Mouse (Mus musculus) forebrain, embryonic 14.5 days (tissue): Measurements from ENCODE around the gene Tsga10ip. TPM values are rescaled to one million over a fixed set of nuclear protein-coding genes. Genes with fewer than 3 reads are reported as not detected.

Experiments used
- ATAC-seq: fragments of 200-750 bp; cut with Nextera tagmentation; 2 replicates; pipeline ENCODE4 v1.8.0; 2017; ENCODE audit warnings: mild to moderate bottlenecking, moderate library complexity
- DNase-seq: peaks from one replicate; pipeline ENCODE4 v3.0.0-alpha.2; 2015; ENCODE audit warnings: low spot score
- H3K27ac ChIP-seq: fragments of 300-500 bp; sonication (generic); 2 replicates; pipeline ENCODE4 v1.5.1; 2014; ENCODE audit warnings: low read depth, mild to moderate bottlenecking, control low read depth, low read length, moderate library complexity
- H3K27me3 ChIP-seq: fragments of 300-500 bp; sonication (generic); replicated peaks from 2 replicates; pipeline ENCODE4 v1.6.1; 2014; ENCODE audit warnings: low read length, control low read depth, mixed read lengths; ENCODE audit not compliant: control insufficient read depth, insufficient read depth
- H3K36me3 ChIP-seq: fragments of 300-500 bp; sonication (generic); 2 replicates; pipeline ENCODE4 v1.6.1; 2014; ENCODE audit warnings: low read length, control low read depth; ENCODE audit not compliant: control insufficient read depth, insufficient read depth
- H3K4me1 ChIP-seq: fragments of 300-500 bp; sonication (generic); 2 replicates; pipeline ENCODE4 v1.6.1; 2014; ENCODE audit warnings: antibody characterized with exemption, low read length, control low read depth; ENCODE audit not compliant: control insufficient read depth, insufficient read depth
- H3K4me2 ChIP-seq: fragments of 300-500 bp; sonication (generic); 2 replicates; pipeline ENCODE4 v1.6.1; 2014; ENCODE audit warnings: mild to moderate bottlenecking, control low read depth, low read length
- H3K4me3 ChIP-seq: fragments of 300-500 bp; sonication (generic); 2 replicates; pipeline ENCODE4 v1.5.1; 2014; ENCODE audit warnings: low read depth, low read length, control low read depth
- H3K9ac ChIP-seq: fragments of 300-500 bp; sonication (generic); 2 replicates; pipeline ENCODE4 v1.6.1; 2014; ENCODE audit warnings: mild to moderate bottlenecking, low read length, control low read depth, moderate library complexity
- H3K9me3 ChIP-seq: fragments of 300-500 bp; sonication (generic); replicated peaks from 2 replicates; pipeline ENCODE4 v1.6.1; 2016; ENCODE audit warnings: low read length, control low read depth, mixed read lengths; ENCODE audit not compliant: control insufficient read depth
- WGBS: fragments of 180-500 bp; shearing (Covaris S2); extraction: QIAGEN DNeasy Blood & Tissue Kit; methylation state at CpG from one replicate; pipeline ENCODE4 v1.1.7; 2014; 5-methylcytosine and 5-hydroxymethylcytosine counted together
- polyA plus RNA-seq: library from polyadenylated mRNA; unstranded; fragments of >200 nt; fragmentation: Nextera tagmentation; extraction: Ambion mirVana; gene quantifications from 2 replicates; pipeline ENCODE4 v1.2.1, GENCODE M21; 2014

Gene Tsga10ip
- not detected in 2 replicates for polyA plus RNA-seq

DNA sequence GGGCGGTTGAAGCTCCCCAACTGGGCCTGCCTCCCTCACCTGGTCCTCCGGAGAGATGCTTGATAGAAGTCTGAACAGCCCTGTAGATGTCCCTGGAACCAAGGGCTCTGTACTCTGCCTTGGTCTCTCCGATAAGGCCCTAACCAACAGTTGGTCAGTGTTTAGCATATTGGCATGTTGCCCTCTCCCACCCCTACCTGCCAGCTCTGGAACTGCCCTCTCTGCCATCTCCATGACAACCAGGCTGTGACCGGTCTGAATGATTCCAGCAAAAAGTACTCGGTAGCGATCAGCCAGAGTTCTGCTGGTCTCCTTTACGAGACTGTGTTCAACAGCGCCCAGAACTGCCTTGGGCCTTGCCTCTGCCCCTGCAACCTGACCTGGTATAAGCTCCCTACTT lies at the start of gene Tsga10ip:
Gene Tsga10ip, minus strand, starts transcription at position 234 of the 400 bp plus-strand sequence.
- no peaks in the 10 kb centered on the region for H3K27me3 ChIP-seq
- no peaks in the 10 kb centered on the region for H3K9me3 ChIP-seq
- H3K9ac ChIP-seq = no peak within 1 kb of the TSS
- no peak for DNase-seq
- no peak for ATAC-seq
- no peaks in the 10 kb centered on the region; the same call in 1 of the 2 replicates for H3K4me1 ChIP-seq
- no peak within 1 kb of the TSS for H3K27ac ChIP-seq
- 84% methylated on average over 8 of the region's 8 CpGs for WGBS
- no peaks in the 10 kb centered on the region for H3K36me3 ChIP-seq
- no peak within 1 kb of the TSS for H3K4me3 ChIP-seq
- no peak within 1 kb of the TSS for H3K4me2 ChIP-seq

DNA sequence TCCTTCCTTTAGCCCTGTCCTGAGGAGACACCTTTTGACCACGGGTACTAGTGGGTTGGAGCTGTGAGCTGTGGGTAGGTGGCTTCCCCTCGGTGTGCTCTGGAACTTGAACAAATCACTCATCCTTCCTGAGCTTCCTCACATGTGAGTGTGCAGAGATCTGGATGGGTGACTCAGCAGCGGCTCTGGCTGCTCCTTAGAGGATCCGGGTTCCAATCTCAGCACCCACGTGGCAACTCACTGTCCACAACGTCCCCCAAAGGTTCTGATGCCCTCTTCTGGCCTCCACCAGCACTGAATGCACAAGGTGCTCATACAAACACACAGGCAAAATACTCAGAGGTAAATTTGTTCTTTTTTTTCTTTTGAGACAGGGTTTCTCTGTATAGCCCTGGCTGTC lies 49.4 kb upstream of the Tsga10ip start:
- H3K9me3 ChIP-seq = no peaks in the 10 kb centered on the region
- ATAC-seq = no peak
- 73% methylated on average over 6 of the region's 6 CpGs for WGBS
- H3K4me1 ChIP-seq = peaks cover 17% of the 10 kb centered on the region
- H3K4me2 ChIP-seq = no peak overlapping the region
- peaks cover 27% of the 10 kb centered on the region for H3K27me3 ChIP-seq
- H3K9ac ChIP-seq = no peak overlapping the region
- no peak overlapping the region for H3K4me3 ChIP-seq
- H3K27ac ChIP-seq = no peak overlapping the region
- peaks cover 3% of the 10 kb centered on the region; the same call in 1 of the 2 replicates for H3K36me3 ChIP-seq
- no peak for DNase-seq

DNA sequence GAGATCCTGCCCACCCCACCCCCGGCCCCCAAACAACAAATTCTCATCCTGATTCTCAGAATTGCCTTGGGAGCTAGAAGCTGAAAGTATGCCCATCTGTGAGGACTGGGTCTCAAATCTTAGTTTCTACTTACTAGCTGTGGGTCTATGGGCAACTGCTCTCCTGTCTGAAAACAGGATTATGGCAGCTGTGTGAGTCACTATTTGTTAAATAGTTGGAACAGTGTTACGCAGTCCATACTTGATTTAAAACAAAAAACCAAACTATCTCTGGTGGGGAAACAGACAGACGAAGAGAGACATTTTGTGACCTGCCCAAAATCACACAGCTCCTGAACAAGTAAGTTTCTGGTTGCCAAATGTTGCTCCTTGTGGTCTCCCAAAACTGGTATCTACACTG lies 47.3 kb upstream of the Tsga10ip start:
- peaks cover 34% of the 10 kb centered on the region for H3K27me3 ChIP-seq
- H3K9ac ChIP-seq = no peak overlapping the region
- H3K4me2 ChIP-seq = no peak overlapping the region
- H3K36me3 ChIP-seq = peaks cover 3% of the 10 kb centered on the region; the same call in 1 of the 2 replicates
- no peak for ATAC-seq
- H3K27ac ChIP-seq = no peak overlapping the region
- H3K4me3 ChIP-seq = no peak overlapping the region
- H3K4me1 ChIP-seq = peaks cover 2% of the 10 kb centered on the region; the same call in 1 of the 2 replicates
- no peak for DNase-seq
- no peaks in the 10 kb centered on the region for H3K9me3 ChIP-seq
- 87% methylated on average over 3 of the region's 3 CpGs for WGBS

- Histone ChIP-seq H3K27me3 (peaks cover 34% of the 10 kb centered on the region), H3K4me2 (peak overlapping the region; percentile 94), H3K9ac (peak overlapping the region; percentile 58; the same call in 1 of the 2 replicates), H3K27ac (no peak overlapping the region), H3K36me3 (no peaks in the 10 kb centered on the region), H3K4me1 (peaks cover 2% of the 10 kb centered on the region; the same call in 1 of the 2 replicates), H3K4me3 (peak overlapping the region; percentile 48; the same call in 1 of the 2 replicates), H3K9me3 (no peaks in the 10 kb centered on the region)
- no peak for ATAC-seq
- 6% methylated on average over 36 of the region's 36 CpGs for WGBS
- DNase-seq = no peak
These were observed 46.2 kb upstream of the Tsga10ip start for GRCm38 (mm10) chr19:5448354-5449150.

- H3K4me3 ChIP-seq = peak within 1 kb of the TSS; percentile 48
- peaks cover 2% of the 10 kb centered on the region; the same call in 1 of the 2 replicates for H3K4me1 ChIP-seq
- peak; percentile 67 for DNase-seq
- ATAC-seq = peak; percentile 75
- H3K27ac ChIP-seq = no peak within 1 kb of the TSS
- H3K9me3 ChIP-seq = no peaks in the 10 kb centered on the region
- WGBS = under 1% methylated on average over 70 of the region's 70 CpGs
- no peaks in the 10 kb centered on the region for H3K36me3 ChIP-seq
- peaks cover 34% of the 10 kb centered on the region for H3K27me3 ChIP-seq
- H3K9ac ChIP-seq = peak within 1 kb of the TSS; percentile 58
- H3K4me2 ChIP-seq = peak within 1 kb of the TSS; percentile 94
These were observed 45.4 kb upstream of the Tsga10ip start, which contains the start of gene Fosl1 for GRCm38 (mm10) chr19:5447515-5448353. Fosl1 (plus strand) TSS chr19:5447547.

DNA sequence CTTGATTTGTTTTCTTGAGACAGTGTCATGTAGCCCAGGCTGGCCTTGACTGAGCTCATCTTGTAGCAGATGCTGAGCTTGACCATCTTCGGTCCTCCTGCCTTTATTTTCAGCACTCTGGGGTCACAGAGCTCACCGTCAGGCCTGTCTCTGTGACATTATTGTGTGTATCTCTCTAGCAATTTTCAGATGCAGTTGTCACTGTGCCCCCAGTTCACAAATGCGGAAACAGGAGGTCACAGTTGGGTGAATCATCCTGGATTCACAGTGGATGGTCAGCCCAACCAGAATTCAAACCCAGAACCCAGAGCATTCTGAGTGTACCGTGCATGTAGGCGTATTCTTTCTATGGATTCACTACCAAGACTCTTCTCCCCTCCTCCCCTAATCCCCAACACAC lies 43.4 kb upstream of the Tsga10ip start:
- 86% methylated on average over 5 of the region's 5 CpGs for WGBS
- no peak for ATAC-seq
- no peak for DNase-seq
- H3K27me3 ChIP-seq = peaks cover 34% of the 10 kb centered on the region
- no peak overlapping the region for H3K9ac ChIP-seq
- H3K9me3 ChIP-seq = no peaks in the 10 kb centered on the region
- H3K27ac ChIP-seq = no peak overlapping the region
- H3K4me3 ChIP-seq = no peak overlapping the region
- no peaks in the 10 kb centered on the region for H3K36me3 ChIP-seq
- peaks cover 2% of the 10 kb centered on the region; the same call in 1 of the 2 replicates for H3K4me1 ChIP-seq
- no peak overlapping the region for H3K4me2 ChIP-seq

DNA sequence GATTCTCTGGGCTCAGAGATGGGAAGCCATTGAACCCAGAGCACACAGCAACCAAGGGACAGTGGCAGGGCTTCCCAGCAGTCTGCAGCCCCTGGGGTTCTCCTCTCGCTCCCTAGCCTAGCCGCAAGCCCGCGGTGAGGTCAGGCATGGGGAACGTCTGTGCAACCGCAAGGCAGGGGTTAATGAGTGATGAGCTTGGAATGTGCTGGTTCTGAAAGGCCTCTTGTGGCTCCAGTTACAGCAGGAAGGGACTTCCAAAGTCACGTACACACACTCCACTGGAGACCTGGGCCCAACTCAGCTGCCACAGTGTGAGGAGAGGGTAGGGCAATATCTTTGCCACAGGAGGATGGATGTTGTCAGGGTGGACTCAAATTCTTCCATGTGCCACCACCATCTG lies 42.6 kb upstream of the Tsga10ip start:
- Histone ChIP-seq H3K4me1 (peaks cover 2% of the 10 kb centered on the region; the same call in 1 of the 2 replicates), H3K4me3 (no peak overlapping the region), H3K9ac (no peak overlapping the region), H3K27me3 (peaks cover 34% of the 10 kb centered on the region), H3K9me3 (no peaks in the 10 kb centered on the region), H3K36me3 (no peaks in the 10 kb centered on the region), H3K4me2 (no peak overlapping the region), H3K27ac (no peak overlapping the region)
- ATAC-seq (no peak), DNase-seq (no peak)
- 45% methylated on average over 7 of the region's 7 CpGs for WGBS

DNA sequence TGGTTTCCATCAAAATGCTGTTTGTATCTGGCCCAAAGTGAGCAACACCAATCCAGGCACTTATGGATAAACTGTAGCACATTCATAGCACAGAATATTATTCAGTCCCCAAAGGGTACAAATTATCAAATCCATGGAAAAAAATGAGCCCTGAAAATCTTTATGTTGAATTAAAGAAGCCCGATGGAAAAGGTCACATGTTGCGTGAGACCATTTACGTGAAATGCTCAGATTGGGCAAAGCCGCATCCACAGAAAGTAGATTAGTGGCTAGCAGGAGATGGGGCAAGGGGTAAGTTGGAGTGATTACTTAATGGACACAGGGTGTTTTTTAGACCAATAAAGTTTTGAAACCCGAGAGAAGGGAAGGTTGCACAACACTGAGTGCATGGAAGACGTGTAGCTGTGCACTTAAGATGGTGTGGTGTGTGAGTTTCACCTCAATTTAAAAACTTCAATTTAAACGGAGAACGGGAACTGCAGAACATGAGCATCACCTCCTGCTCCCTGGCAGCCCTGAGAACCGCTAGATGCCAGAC lies 42.1 kb upstream of the Tsga10ip start:
- no peaks in the 10 kb centered on the region for H3K36me3 ChIP-seq
- peaks cover 2% of the 10 kb centered on the region; the same call in 1 of the 2 replicates for H3K4me1 ChIP-seq
- H3K9ac ChIP-seq = no peak overlapping the region
- no peak for ATAC-seq
- 64% methylated on average over 9 of the region's 9 CpGs for WGBS
- H3K27me3 ChIP-seq = peaks cover 34% of the 10 kb centered on the region
- no peak overlapping the region for H3K4me3 ChIP-seq
- no peak overlapping the region for H3K4me2 ChIP-seq
- DNase-seq = no peak
- H3K27ac ChIP-seq = no peak overlapping the region
- H3K9me3 ChIP-seq = no peaks in the 10 kb centered on the region
